Mouse (Mus musculus) gastrocnemius, postnatal 36 days (tissue): Measurements from ENCODE around the gene Zfhx3. TPM values are rescaled to one million over a fixed set of nuclear protein-coding genes. Genes with fewer than 3 reads are reported as not detected.

Source experiments
- DNase-seq, 2 experiments: peaks; one replicate each; pipeline ENCODE4 v3.0.0; 2022
- intact Hi-C: fragments of 180-260 bp; cut with DNase I; formaldehyde crosslinking; loops from one replicate; pipeline ENCODE4 v1.15.1; 2025
- total RNA-seq, 2 experiments: library from RNA; stranded (reverse); gene quantifications; 2 replicates each; pipeline ENCODE4 v1.2.3; 2021

Gene Zfhx3
- total RNA-seq, 2 experiments from 2014 or later: 12.7 to 13.4 TPM

DNA sequence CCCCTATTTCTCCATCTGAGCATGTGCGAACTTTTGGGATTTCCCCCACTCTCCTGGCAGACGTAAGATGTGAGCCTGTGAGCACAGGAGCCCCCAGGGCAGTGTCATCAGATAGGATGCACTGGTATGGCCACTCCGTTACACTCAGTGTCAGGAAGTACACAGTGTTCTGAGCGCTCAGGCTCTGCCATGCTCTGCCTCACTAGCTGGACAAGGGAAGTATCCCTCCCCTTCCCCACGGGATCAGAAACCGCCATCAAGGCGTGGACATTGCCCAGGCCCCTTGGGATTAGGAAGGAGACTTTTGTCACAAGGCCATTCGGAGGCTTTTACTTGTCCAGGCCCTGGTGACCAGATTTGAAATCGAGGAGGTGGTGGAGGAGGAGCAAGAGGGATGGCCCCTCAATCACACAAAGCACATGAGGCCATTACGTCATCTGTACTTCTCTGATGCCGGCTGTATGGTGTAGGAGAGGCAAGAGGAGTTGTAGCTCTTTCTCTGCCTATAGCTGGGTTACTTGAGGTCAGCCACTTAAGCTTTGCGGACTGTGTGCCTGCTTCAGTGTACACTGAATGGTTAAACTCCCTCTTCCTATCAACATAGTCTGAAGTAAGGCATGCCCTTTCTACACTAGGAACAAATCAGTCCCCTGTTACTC, 912.1 kb downstream of the Zfhx3 start:
- intact Hi-C loops: no loop called here
- no peak for DNase-seq

DNA sequence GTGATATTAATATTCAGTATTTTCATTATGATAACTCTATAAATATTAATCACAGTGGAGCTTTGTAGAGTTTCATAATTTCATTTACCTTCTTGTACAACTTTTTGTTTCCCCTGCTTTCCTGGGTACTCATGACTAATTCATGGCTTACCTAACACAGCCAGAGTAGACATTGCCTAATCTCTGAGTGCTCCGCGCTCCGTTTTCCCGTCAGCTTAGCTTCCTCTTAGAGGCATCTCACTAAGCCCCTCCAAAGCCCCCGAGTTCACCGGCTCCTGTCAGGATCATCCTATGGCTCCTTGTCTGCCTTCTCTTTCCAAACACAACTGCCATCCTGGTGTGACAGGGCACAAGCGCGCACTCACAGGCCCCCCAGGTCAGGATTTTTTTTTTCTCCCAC, 916.6 kb downstream of the Zfhx3 start:
- no peak for DNase-seq
- intact Hi-C loops: no loop called here

DNA sequence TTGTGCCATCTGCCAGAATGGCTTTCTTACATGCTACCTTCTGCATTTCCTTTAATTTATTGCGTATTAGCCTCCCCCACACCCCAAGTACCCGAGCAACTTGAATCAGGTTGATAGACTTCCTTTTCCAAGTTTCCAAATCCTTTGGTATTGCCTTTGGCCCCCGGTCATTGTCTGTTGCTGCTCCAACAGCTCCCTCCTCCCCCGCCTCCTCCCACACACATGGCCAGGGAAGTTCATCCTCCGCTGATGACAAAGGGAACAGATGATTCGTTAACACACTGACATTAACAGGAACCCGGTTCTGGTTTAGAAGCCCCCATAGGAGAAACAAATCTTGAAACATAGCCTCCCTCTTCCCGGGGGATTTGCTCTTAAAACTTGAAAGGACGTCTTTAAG, 917.5 kb downstream of the Zfhx3 start:
- intact Hi-C loops: no loop called here
- no peak for DNase-seq

DNA sequence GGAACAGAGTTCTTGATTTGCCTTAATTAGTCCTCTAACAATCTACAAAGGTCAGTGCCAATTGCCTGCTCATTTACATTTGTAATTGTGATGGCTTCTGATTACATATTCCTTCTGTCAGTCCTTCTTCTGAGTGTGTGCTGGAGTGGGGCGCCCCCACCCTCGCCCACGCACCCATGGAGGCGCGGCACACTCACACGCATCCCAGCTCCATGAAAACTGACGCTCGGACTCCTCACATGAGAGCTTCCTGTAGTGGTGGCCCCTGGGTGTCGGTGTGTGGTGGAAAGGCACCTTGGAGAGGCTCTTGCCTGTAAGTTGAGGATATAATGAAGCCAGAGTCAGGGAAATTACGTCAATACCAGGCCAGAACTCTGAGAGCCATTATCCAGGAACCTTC, 921.0 kb downstream of the Zfhx3 start:
- intact Hi-C loops: no loop called here
- DNase-seq: no peak

DNA sequence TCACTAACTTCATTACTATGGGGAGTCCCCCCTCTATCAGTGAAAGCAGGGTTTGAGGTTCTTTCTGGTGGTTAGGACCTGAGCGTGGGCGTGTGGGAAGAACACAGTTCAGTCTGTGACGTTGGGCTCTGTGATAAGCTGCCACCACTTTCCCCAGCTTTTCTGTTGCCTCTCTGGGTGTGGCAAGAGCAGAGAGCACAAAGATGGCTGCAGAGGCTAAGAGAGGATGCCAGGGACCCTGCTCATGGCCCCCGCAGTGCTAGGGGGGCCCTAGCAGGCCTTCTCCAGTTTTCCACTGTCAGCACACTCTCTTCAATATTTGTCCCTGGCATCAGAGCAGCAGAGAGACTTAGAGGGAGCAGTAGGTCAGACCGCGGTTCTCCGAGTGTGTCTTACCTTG, 924.0 kb downstream of the Zfhx3 start:
- DNase-seq: no peak
- intact Hi-C loops: no loop called here

DNA sequence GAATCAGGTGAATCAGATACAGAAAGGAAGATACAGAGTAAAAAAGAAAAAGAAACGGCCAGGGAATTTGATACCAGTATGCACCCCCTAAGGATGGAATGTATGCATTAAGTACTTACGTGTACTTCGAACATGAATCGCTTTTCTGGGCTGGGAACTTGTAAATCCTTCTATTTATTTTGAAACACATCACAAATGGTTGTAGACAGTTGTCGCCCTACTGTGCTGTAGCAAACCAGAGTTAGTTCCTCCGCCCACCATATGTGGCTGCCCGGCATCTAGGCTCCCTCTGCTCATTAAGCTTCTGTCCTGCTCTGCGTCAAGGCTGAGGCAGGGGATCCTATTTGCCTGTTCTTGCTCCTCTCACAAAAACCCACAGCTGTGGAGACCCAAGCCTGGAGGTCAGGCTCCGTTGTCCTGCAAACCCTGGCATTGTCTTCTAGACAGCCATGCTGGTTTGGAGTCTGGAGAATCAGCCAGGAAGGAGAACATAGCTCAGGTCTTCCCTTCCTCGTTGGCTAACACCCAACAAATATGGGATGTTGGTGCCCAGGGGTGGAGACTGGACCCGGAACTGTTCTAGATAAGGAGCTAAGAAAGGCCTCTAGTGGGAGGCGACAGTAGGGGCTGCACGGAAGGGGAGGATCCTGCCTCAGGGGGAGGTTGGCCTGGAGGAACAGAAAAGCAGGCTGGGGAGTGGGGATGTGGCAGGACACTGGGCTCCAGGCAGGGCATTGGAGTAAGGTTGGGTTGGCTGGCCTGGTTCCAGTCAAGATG, 925.2 kb downstream of the Zfhx3 start:
- intact Hi-C loops: no loop called here
- no peak for DNase-seq

DNA sequence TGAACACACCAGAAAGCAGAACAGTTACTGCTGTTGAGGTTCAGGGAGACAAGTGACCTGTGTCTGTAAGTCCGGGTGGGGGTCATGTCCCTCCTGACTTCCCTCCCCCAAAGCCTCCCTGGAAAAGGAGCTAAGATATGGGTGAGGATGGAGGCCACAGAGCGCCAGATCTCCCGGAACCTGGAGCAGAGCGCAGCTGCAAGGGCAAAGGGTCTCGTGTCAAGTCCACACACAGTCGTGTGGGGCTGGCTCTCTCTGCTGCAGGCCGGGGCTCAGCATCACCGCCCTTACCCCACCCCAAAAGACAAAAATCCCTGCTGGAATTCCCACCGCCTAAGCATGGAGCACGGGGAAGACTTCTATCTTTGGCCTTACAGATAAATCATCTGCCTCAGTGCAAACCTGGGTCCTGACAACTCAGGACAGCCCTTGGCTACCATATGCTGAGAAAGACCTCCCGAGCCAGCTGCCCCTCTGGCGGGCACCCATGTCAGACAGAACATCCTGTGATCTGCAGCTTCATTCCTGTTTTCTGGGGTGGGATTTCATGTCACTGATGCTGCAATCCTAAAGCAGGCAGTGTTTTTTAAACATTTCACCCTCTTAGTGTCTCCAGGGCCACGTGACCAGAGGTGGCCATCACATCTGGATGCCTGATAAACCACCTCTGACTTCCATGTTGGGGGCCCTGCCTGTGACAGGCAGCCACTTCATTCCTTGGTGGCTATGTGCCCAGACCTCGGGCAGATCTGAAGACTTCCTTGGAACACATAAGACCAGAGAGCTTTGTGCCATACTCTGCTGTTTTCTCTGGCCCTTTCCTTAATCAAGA, 926.0 kb downstream of the Zfhx3 start:
- intact Hi-C loops: no loop called here
- no peak for DNase-seq

DNA sequence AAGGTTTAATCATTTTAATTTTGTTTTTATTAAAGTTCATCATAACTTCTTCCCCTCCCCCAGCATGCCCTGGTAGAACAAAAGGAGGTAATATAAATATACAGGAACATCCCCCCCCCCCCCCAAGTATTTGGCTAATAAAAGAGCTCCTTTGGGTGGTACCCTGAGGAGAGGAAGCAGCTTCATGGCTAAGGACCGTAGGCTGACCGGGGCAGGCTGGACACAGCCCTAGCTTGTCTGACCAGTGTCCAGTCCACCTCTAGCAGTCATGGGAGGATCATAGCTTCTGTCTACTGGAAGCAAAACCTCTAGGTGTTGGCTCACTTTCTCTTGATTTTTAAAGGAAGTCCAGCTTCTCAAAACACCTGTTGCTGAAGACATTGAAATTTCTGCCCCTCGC, 927.0 kb downstream of the Zfhx3 start:
- intact Hi-C loops: no loop called here

DNA sequence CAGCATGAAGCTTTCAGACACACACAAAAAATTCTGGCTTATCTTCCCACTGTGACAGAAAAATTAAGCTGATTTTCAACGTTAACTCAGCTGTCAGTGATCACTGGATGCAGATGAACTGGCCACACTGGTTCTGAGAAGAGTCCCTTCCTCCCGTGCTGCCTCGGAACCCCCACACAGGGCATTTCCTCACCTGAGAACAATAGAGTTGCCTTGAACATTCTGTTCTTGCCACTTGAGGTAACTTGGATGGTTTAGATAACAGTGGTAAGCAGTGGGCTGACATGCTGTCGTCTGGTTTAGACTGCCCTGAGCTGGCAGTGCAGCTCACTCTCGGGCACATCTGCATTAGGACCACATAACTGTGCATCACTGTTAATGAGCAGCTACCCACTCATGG, 927.5 kb downstream of the Zfhx3 start:
- intact Hi-C loops: no loop called here
- no peak for DNase-seq

More for the DNA sequence above, 927.0 kb downstream of the Zfhx3 start:
- no peak for DNase-seq

DNA sequence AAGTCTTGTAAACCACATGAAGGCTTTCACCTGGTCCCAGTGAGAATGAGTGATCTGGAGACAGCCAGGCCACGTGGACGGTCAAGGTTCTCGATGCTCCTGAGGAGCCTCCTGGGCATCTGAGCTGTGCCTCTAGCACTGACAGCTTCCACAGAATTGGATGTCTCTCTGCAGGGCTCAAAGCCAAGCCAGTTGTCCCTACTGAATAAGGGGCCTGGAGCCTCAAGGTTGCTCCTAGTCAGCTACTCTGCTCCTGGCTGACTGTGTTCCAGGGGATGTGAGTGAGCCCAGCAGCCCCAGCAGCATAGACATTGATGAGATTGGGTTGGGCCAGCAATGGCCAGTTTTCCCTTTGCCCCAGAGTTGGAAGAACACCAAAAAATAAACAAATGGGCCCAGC, 927.9 kb downstream of the Zfhx3 start:
- no peak for DNase-seq
- intact Hi-C loops: no loop called here

DNA sequence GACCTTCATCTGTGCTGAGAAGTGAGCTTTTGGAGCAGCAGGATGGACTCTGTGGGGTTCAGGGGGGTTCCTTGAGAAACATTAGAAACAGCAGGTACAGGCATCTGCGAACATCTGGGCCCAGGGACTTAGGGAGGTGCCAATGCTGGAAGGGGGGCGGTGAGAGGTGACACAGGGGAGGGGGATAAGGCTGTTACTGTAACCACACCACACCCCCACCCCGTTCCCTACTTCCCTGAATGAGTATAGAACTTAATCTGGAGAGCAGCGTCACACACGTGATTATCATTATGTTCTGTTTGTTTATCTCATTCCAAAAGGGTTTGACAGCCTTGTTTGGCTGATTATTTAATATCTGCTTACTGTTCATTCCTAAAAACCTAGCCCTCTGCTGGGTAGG, 933.3 kb downstream of the Zfhx3 start:
- intact Hi-C loops: no loop called here
- no peak for DNase-seq

DNA sequence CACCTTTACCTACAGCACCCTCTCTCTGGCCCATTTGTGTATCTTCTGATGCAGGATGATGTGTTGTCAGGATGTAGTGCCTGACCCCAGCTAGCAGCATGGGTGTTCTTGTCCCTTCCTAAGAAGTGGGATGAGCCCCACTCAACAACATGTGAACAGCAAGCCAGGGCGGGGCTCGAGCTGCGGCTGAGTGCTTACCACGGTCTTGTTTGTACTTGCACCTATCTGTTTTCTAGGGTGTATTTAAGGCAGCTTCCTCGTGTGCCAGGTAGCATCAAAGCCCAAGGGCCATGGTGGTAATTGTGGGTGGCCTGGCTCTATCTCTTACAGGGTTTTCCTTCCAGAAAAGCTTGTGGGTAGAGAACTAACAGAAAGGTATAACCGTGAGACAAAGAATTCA, 937.7 kb downstream of the Zfhx3 start:
- intact Hi-C loops: loop anchor here (5.0 kb wide), 1 partner anchor 183 kb away; no protein-coding TSS in a partner anchor
- no peak for DNase-seq

DNA sequence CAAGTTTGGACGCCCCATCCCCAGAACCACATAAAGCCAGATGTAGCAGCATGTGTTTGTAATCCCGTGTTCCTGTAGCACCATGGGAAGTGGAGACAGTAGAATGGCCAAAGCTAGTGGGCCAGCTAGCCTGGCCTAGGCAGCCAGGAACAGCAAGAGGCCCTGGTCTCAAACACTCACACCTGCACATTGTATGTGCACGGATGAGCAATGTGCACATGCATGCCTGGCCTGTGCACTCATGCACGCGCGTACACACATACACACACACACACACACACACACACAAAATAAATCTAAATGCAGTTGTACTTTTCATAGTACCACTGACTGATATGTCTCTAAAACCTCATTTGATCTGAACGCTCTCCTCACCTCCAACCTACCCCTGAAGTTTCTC, 938.9 kb downstream of the Zfhx3 start:
- intact Hi-C loops: loop anchor here (5.0 kb wide), 1 partner anchor 184 kb away; no protein-coding TSS in a partner anchor
- no peak for DNase-seq

DNA sequence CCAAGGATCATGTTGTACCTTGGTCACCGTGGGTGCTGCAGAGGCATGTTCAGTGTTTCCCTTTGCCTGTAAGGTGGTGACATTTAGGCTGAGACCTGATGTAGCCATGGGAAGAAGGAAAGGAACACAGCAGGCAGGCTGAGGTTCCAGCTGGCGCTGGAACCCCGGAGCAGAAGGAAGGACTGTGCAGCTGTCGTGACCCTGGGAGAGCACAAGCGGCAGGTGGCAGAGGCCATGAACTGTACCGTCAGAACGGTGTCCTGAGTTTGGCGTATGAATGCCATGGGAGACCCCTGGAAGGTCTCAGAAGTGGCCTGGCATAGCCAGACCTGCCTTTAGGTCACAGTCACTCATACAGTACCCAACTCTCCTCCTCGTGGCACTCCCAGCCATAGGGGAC, 939.6 kb downstream of the Zfhx3 start:
- intact Hi-C loops: loop anchor here (5.0 kb wide), 1 partner anchor 185 kb away; no protein-coding TSS in a partner anchor
- DNase-seq: no peak

DNA sequence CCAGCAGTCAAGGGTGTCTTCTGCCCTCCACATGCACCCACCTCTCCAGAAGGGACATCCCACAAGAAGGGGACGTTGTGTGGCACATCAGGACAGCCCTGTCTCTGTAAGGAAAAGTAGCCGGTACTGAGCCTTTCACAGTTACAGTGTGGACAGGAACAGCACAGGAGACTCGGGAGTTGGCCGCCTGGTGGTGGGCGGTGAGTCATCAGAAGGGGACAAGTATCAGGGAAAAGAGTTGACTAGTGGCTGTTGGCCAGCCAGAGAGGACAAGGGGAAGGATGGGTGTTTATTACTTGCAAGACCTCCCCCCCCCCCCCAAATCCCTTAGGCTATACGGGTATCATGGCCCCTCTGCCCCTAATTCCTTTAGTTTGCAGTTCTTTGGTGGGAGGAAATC, 940.9 kb downstream of the Zfhx3 start:
- intact Hi-C loops: loop anchor here (5.0 kb wide), 1 partner anchor 186 kb away; no protein-coding TSS in a partner anchor

DNA sequence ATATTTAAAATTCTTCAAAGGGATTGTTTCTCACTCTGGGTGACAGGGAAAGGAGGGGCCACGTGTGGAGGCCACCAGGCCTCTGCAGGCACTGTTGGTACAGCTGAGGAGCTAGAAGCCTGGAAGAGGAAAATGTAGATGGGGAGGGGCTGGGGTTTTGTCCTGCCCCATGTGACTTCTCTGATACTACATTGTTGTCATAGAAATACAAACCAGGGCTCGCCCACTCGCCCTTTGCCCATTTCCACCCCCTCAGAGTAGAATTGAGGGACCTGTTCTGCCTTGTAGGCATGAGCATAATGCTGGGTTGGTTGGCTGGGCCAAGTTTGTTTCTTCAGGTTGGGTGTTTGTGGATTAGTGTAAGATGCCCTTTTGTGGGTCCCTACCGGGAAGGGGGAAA, 942.5 kb downstream of the Zfhx3 start:
- DNase-seq: no peak
- intact Hi-C loops: loop anchor here (5.0 kb wide), 1 partner anchor 188 kb away; no protein-coding TSS in a partner anchor

More for the DNA sequence above, 940.9 kb downstream of the Zfhx3 start:
- no peak for DNase-seq

DNA sequence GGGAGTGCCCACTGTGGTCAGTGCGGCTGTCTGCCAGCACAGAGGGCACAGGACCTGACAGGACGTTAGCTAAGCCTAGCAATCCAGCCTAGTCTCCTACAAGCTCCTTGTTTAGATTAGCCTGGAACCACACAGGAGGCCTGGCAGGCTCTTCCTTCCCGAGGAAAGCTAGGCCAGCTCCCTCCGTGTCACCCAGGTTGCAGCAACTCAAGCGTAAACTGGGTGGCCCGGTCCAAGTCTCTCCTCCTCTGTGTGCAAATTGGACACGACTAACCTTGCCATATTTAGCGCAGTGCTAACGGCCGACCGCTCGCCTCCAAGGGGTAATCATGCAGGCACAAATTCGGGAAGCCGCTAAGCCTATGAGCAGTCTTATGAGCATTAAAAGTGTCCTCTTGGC, 943.0 kb downstream of the Zfhx3 start:
- peak in 1 of 2 experiments; percentile 39 for DNase-seq
- intact Hi-C loops: no loop called here

DNA sequence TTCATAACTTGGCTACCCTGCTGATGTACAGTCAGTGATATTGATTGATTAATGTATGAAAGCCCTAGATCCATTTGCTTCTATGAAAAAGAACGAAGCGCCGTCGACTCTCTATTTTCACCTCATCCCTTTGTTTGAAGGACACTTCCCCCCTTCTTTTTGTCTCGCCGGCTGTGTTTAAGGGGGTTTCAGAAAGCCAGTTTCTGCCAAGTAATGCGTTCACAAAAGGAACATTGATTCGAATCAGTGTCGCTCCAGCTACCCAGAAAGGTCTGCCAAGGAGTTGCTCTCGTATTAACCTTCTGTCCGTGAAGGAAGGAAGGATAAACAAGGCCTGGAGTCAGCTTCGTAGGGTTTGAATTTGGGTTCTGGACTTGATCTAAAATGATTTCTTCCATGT, 943.4 kb downstream of the Zfhx3 start:
- intact Hi-C loops: loop anchor here (2.0 kb wide), 1 partner anchor 25 kb away; no protein-coding TSS in a partner anchor
- no peak for DNase-seq

DNA sequence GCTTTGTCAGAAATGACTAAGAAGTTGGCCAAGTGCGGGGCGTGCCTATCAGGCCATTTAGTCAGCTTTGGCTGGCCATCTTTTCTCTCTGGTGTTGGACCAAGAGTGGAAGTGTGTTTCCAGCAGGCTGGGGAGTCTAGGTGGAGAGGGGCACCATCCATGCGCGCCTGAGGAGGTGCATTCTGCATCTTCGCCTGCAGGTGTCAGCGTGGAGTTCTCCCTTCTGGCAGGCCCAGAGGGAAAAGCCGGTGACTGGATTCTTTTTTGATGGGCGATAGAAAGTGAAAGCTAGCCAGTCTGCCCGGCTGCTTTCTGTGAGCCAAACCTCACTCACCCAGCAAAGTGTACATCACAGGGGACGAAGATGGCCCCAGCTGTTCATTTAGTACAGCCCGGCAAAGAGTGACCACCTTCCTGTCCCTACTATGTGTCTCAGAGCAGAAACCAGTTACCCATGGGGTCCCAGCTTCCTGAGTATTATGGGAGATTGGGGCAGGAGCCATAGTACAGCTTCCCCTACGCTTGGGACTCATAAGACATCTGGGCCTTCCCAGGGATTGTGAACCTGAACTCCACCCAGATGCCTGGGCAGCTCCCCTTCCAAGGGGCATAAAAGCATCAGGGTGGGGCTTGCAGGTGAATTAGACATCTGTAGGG, 944.3 kb downstream of the Zfhx3 start:
- intact Hi-C loops: loop anchor here (2.0 kb wide), 1 partner anchor 24 kb away; no protein-coding TSS in a partner anchor
- DNase-seq: peak; percentile 73 to 78

DNA sequence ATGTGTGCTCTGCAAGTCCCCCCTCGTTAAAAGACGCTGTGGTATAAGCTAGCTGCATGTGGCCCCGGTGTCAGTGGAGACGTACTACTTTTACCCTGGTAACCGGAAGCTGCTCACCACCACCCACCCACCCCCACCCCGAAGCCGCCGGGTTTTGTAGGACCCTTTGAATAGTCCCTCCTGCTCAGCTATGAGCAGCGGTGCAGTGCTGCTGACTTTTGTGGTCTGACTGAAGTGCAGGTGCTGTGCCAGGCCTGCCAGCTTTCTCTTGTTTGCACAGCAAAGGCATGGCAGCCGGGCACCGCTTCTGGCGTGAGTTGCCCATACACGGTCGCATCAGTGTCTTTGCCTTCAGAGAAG, 944.8 kb downstream of the Zfhx3 start:
- no peak for DNase-seq
- intact Hi-C loops: loop anchor here (2.0 kb wide), 1 partner anchor 24 kb away; no protein-coding TSS in a partner anchor
